Comparison of ENCODE assay signal across 8 mouse cellular contexts in the genomic region with DNA sequence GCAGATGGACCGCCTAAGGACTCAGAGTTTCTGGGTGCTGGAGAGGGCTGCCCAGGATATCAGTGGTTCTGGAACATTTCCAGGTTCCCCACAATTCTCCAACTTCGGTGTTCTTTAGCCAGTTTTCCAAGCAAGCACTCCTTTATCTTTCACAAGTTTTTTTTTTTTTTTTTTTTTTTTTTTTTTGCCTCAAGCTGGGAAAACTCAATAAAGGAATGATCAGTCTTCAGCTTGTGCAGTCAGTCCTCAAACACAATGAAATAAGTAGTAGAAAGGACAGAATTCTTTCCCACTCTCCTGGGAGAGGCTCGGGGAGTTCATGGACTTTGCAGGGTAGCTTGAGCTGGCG. TPM values are rescaled to one million over a fixed set of nuclear protein-coding genes. Genes with fewer than 3 reads are reported as not detected.
DNase-seq lines count a peak whose midpoint lies in the region; ATAC-seq and TF ChIP-seq lines count a peak whose summit lies in the region.

No protein-coding gene starts in this region.

- no peaks in the 10 kb centered on the region for H3K27me3 ChIP-seq in cerebellum, adult 2 months (ENCODE audit: control insufficient read depth, insufficient read depth, low read length)
- peaks cover 23% of the 10 kb centered on the region for H3K27me3 ChIP-seq in neural tube, embryonic 11.5 days (ENCODE audit: control insufficient read depth, insufficient read depth, low read length)
- H3K27me3 ChIP-seq in limb, embryonic 15.5 days: peaks cover 32% of the 10 kb centered on the region
- H3K27me3 ChIP-seq in stomach, embryonic 15.5 days (replicated peaks): peaks cover 5% of the 10 kb centered on the region; the same call in 1 of the 2 replicates

- no peak for DNase-seq in cerebellum, adult 2 months
- DNase-seq in cerebellum, adult 8-10 months: no peak
- no peak for DNase-seq in neural tube, embryonic 11.5 days (ENCODE audit: low spot score)
- DNase-seq in neural tube, embryonic 10.5 days (ENCODE audit: extremely low spot score, low spot score): no peak
- no peak for DNase-seq in cerebellum, adult 9-11 months
- DNase-seq in layer of hippocampus, postnatal 36 days: no peak

- TF ChIP-seq CTCF in cerebellum, adult 2 months (IDR thresholded peaks at IDR 0.05; ENCODE audit: borderline replicate concordance, insufficient read depth, low read depth, low read length): no peak

- TF ChIP-seq POLR2A in cerebellum, adult 2 months (IDR thresholded peaks at IDR 0.05; ENCODE audit: borderline replicate concordance, insufficient read depth, low read length): no peak

- peak overlapping the region; percentile 69 for H3K4me3 ChIP-seq in cerebellum, adult 2 months (replicated peaks; ENCODE audit: insufficient read depth, low read depth, low read length)
- peak overlapping the region; percentile 38 for H3K4me3 ChIP-seq in neural tube, embryonic 11.5 days (ENCODE audit: low read depth, low read length)
- H3K4me3 ChIP-seq in limb, embryonic 15.5 days: peak overlapping the region; percentile 45
- H3K4me3 ChIP-seq in stomach, embryonic 15.5 days (replicated peaks): peak overlapping the region; percentile 47

- no peak for ATAC-seq in neural tube, embryonic 11.5 days (ENCODE audit: insufficient read depth, low FRiP score, low TSS enrichment)
- no peak for ATAC-seq in limb, embryonic 15.5 days (ENCODE audit: insufficient number of reproducible peaks, low FRiP score, low TSS enrichment, low read depth)
- no peak for ATAC-seq in stomach, embryonic 15.5 days (ENCODE audit: insufficient read depth, low FRiP score, low read depth)

- H3K4me2 ChIP-seq in neural tube, embryonic 11.5 days (ENCODE audit: low read depth): peak overlapping the region; percentile 79
- peak overlapping the region; percentile 81 for H3K4me2 ChIP-seq in limb, embryonic 15.5 days
- H3K4me2 ChIP-seq in stomach, embryonic 15.5 days: peak overlapping the region; percentile 90

- no peaks in the 10 kb centered on the region for H3K9me3 ChIP-seq in neural tube, embryonic 11.5 days (ENCODE audit: control insufficient read depth, low read length)
- no peaks in the 10 kb centered on the region for H3K9me3 ChIP-seq in limb, embryonic 15.5 days
- no peaks in the 10 kb centered on the region for H3K9me3 ChIP-seq in stomach, embryonic 15.5 days

- H3K27ac ChIP-seq in cerebellum, adult 2 months (ENCODE audit: insufficient read depth, low read length): no peak overlapping the region
- H3K27ac ChIP-seq in neural tube, embryonic 11.5 days (ENCODE audit: low read depth, low read length): no peak overlapping the region
- H3K27ac ChIP-seq in limb, embryonic 15.5 days: no peak overlapping the region
- H3K27ac ChIP-seq in stomach, embryonic 15.5 days: peak overlapping the region; percentile 51; the same call in 1 of the 2 replicates

- 25% methylated on average over 4 of the region's 4 CpGs for WGBS in cerebellum, adult 2 months
- WGBS in neural tube, embryonic 11.5 days: 19% methylated on average over 4 of the region's 4 CpGs
- WGBS in limb, embryonic 15.5 days: 12% methylated on average over 4 of the region's 4 CpGs
- 13% methylated on average over 4 of the region's 4 CpGs for WGBS in stomach, embryonic 15.5 days

- H3K4me1 ChIP-seq in cerebellum, adult 2 months (ENCODE audit: control insufficient read depth, insufficient read depth, low read length): no peaks in the 10 kb centered on the region
- H3K4me1 ChIP-seq in neural tube, embryonic 11.5 days (ENCODE audit: control insufficient read depth, insufficient read depth, low read length): 0 out of 2 replicates have a peak, but pooled peaks cover 3% of the 10 kb centered on the region
- peaks cover 14% of the 10 kb centered on the region; the same call in 1 of the 2 replicates for H3K4me1 ChIP-seq in limb, embryonic 15.5 days
- 0 out of 2 replicates have a peak, but pooled peaks cover 6% of the 10 kb centered on the region for H3K4me1 ChIP-seq in stomach, embryonic 15.5 days

- H3K36me3 ChIP-seq in neural tube, embryonic 11.5 days (ENCODE audit: control insufficient read depth, insufficient read depth, low read length): no peaks in the 10 kb centered on the region
- H3K36me3 ChIP-seq in limb, embryonic 15.5 days: no peaks in the 10 kb centered on the region
- no peaks in the 10 kb centered on the region for H3K36me3 ChIP-seq in stomach, embryonic 15.5 days

- H3K9ac ChIP-seq in neural tube, embryonic 11.5 days (ENCODE audit: low read length): no peak overlapping the region; the same call in 1 of the 2 replicates
- peak overlapping the region; percentile 31; the same call in 1 of the 2 replicates for H3K9ac ChIP-seq in limb, embryonic 15.5 days
- H3K9ac ChIP-seq in stomach, embryonic 15.5 days: no peak overlapping the region

RNA-seq across cellular contexts. Expression of a gene that starts 11.3 kb away (rescaled TPM):
- polyA plus RNA-seq in cerebellum, adult 2 months (2012; rRNA removed): 21.4 and 22.4 TPM in 2 replicates
- 30.8 and 31.5 TPM in 2 replicates for polyA plus RNA-seq in neural tube, embryonic 11.5 days (2014; fragmentation: Nextera tagmentation; extraction: Ambion mirVana)
- polyA plus RNA-seq in limb, embryonic 15.5 days (2015; fragmentation: Nextera tagmentation; extraction: Ambion mirVana): 19.0 and 22.6 TPM in 2 replicates
- 28.5 and 28.8 TPM in 2 replicates for polyA plus RNA-seq in stomach, embryonic 15.5 days (2015; fragmentation: Nextera tagmentation; extraction: Ambion mirVana)
- 10 to 100 TPM; 54.3 to 54.6 TPM for total RNA-seq in layer of hippocampus, postnatal 36 days (2021)
